18 mouse cellular contexts compared by ENCODE assay signal in genomic region chr11:61419253-61419652, GRCm38 (mm10). TPM values are rescaled to one million over a fixed set of nuclear protein-coding genes. Genes with fewer than 3 reads are reported as not detected.
A peak's percentile ranks its signal among the peaks of the same experiment; 100 is the strongest.
DNase-seq lines count a peak whose midpoint lies in the region; ATAC-seq and TF ChIP-seq lines count a peak whose summit lies in the region.
"Had no signal": no experiment of that assay in that cellular context is flagged by ENCODE, and none has a peak within 500 bp of the region (broad histone marks: within the 10 kb centered on the region; RNA-seq: fewer than 3 reads in every experiment).

No protein-coding gene starts in this region.

- no peaks in the 10 kb centered on the region for H3K36me3 ChIP-seq in intestine, postnatal 0 days (ENCODE audit: control insufficient read depth, insufficient read depth)
- H3K36me3 ChIP-seq in intestine, embryonic 15.5 days: no peaks in the 10 kb centered on the region
- H3K36me3 ChIP-seq in limb, embryonic 10.5 days: no peaks in the 10 kb centered on the region
- H3K36me3 ChIP-seq: embryonic facial prominence, embryonic 10.5 days; embryonic facial prominence, embryonic 12.5 days; forebrain, embryonic 15.5 days had no signal

- no peaks in the 10 kb centered on the region for H3K9me3 ChIP-seq in intestine, postnatal 0 days (ENCODE audit: control insufficient read depth)
- no peaks in the 10 kb centered on the region for H3K9me3 ChIP-seq in intestine, embryonic 15.5 days
- H3K9me3 ChIP-seq in limb, embryonic 10.5 days (replicated peaks): no peaks in the 10 kb centered on the region
- H3K9me3 ChIP-seq: embryonic facial prominence, embryonic 12.5 days; forebrain, embryonic 13.5 days; forebrain, embryonic 15.5 days had no signal

- no peak for ATAC-seq in intestine, postnatal 0 days
- ATAC-seq in intestine, embryonic 15.5 days: no peak
- ATAC-seq: forebrain, embryonic 13.5 days; forebrain, embryonic 15.5 days; forebrain, postnatal 0 days had no signal

- no peaks in the 10 kb centered on the region for H3K27me3 ChIP-seq in intestine, postnatal 0 days (replicated peaks; ENCODE audit: control insufficient read depth, insufficient read depth, low read length)
- H3K27me3 ChIP-seq in intestine, embryonic 15.5 days (replicated peaks): no peaks in the 10 kb centered on the region
- no peaks in the 10 kb centered on the region for H3K27me3 ChIP-seq in limb, embryonic 10.5 days (ENCODE audit: low read depth, poor library complexity, severe bottlenecking)
- H3K27me3 ChIP-seq: embryonic facial prominence, embryonic 12.5 days; forebrain, embryonic 13.5 days; forebrain, embryonic 15.5 days had no signal

- H3K27ac ChIP-seq in intestine, postnatal 0 days (ENCODE audit: low read depth, low read length): no peak overlapping the region
- H3K27ac ChIP-seq in intestine, embryonic 15.5 days: no peak overlapping the region
- peak overlapping the region; percentile 28 for H3K27ac ChIP-seq in limb, embryonic 10.5 days
- H3K27ac ChIP-seq: embryonic facial prominence, embryonic 12.5 days; forebrain, embryonic 13.5 days; forebrain, embryonic 15.5 days had no signal

- WGBS in intestine, postnatal 0 days: 89% methylated on average over 6 of the region's 6 CpGs
- 86% methylated on average over 6 of the region's 6 CpGs for WGBS in intestine, embryonic 15.5 days
- WGBS in limb, embryonic 10.5 days: 88% methylated on average over 6 of the region's 6 CpGs

- H3K9ac ChIP-seq in intestine, postnatal 0 days (ENCODE audit: low read depth, low read length): 0 out of 2 replicates have a peak overlapping the region, but pooled peaks have one; percentile 0
- no peak overlapping the region for H3K9ac ChIP-seq in intestine, embryonic 15.5 days
- H3K9ac ChIP-seq: embryonic facial prominence, embryonic 12.5 days; forebrain, embryonic 13.5 days; forebrain, embryonic 15.5 days; forebrain, postnatal 0 days had no signal

- DNase-seq in cerebellum, postnatal 10 days: peak; percentile 54 to 64
- DNase-seq in cerebellum, adult 11 months: no peak
- peak; percentile 57 for DNase-seq in brain, adult 2 months (ENCODE audit: low read depth, low spot score)
- DNase-seq in limb, embryonic 10.5 days (ENCODE audit: low spot score): no peak
- DNase-seq in heart, postnatal 36 days: no peak
- DNase-seq: adrenal gland, adult 2 months; adrenal gland, postnatal 10 days; adrenal gland, postnatal 25 days; cerebellum, adult 9-10 months; forebrain, postnatal 0 days had no signal

- H3K4me2 ChIP-seq in intestine, postnatal 0 days (replicated peaks; ENCODE audit: low read depth): no peak overlapping the region
- H3K4me2 ChIP-seq in intestine, embryonic 15.5 days (replicated peaks): no peak overlapping the region
- H3K4me2 ChIP-seq: embryonic facial prominence, embryonic 12.5 days; forebrain, embryonic 13.5 days; forebrain, embryonic 15.5 days had no signal

- H3K4me1 ChIP-seq in intestine, postnatal 0 days (replicated peaks; ENCODE audit: control insufficient read depth, insufficient read depth, low read length): no peaks in the 10 kb centered on the region
- peaks cover 3% of the 10 kb centered on the region; the same call in 1 of the 2 replicates for H3K4me1 ChIP-seq in intestine, embryonic 15.5 days (replicated peaks)
- 0 out of 2 replicates have a peak, but pooled peaks cover 2% of the 10 kb centered on the region for H3K4me1 ChIP-seq in limb, embryonic 10.5 days
- H3K4me1 ChIP-seq: embryonic facial prominence, embryonic 10.5 days; embryonic facial prominence, embryonic 12.5 days; forebrain, embryonic 13.5 days; forebrain, embryonic 15.5 days had no signal

- intact Hi-C loops in heart, postnatal 36 days (cut with DNase I): loop anchor here (5.0 kb wide), 1 partner anchor 158 kb away; the partner anchor contains the start of gene Epn2

- no peak overlapping the region for H3K4me3 ChIP-seq in intestine, postnatal 0 days (ENCODE audit: low read depth, low read length)
- H3K4me3 ChIP-seq in intestine, embryonic 15.5 days (replicated peaks): no peak overlapping the region
- H3K4me3 ChIP-seq in limb, embryonic 10.5 days: no peak overlapping the region
- H3K4me3 ChIP-seq: embryonic facial prominence, embryonic 10.5 days; embryonic facial prominence, embryonic 12.5 days; forebrain, embryonic 13.5 days; forebrain, embryonic 15.5 days had no signal

- TF ChIP-seq CTCF in intestine, postnatal 0 days (IDR thresholded peaks at IDR 0.05; ENCODE audit: low read depth): no peak

RNA-seq across cellular contexts. Expression of gene Rnf112, which starts 34.7 kb away (rescaled TPM):
- 0.56 and 0.69 TPM in 2 replicates for polyA plus RNA-seq in intestine, postnatal 0 days (2015; fragmentation: Nextera tagmentation; extraction: Ambion mirVana)
- 1.6 and 1.7 TPM in 2 replicates for polyA plus RNA-seq in intestine, embryonic 15.5 days (2015; fragmentation: Nextera tagmentation; extraction: Ambion mirVana)
- 0.10 and 0.23 TPM in 2 replicates for polyA plus RNA-seq in limb, embryonic 10.5 days (2016; fragmentation: Nextera tagmentation; extraction: Ambion mirVana)
- total RNA-seq in heart, postnatal 36 days (2021): not detected
- total RNA-seq: MEL had no signal
- polyA plus RNA-seq: C2C12 had no signal

RNA-seq across cellular contexts. Expression of gene Slc47a1, which starts 41.1 kb away (rescaled TPM):
- 8.0 and 9.8 TPM in 2 replicates for polyA plus RNA-seq in intestine, postnatal 0 days (2015; fragmentation: Nextera tagmentation; extraction: Ambion mirVana)
- polyA plus RNA-seq in intestine, embryonic 15.5 days (2015; fragmentation: Nextera tagmentation; extraction: Ambion mirVana): 4.8 and 5.9 TPM in 2 replicates
- 0.05 and 0.13 TPM in 2 replicates for polyA plus RNA-seq in limb, embryonic 10.5 days (2016; fragmentation: Nextera tagmentation; extraction: Ambion mirVana)
- total RNA-seq in heart, postnatal 36 days (2021): 10 to 100 TPM; 28.5 to 30.5 TPM
- polyA plus RNA-seq: forebrain, embryonic 13.5 days had no signal

Comparison
In these comparisons a context has a peak if more than half of its experiments do, and no peak if none do; other contexts are left out.
1. DNase-seq: peak in cerebellum, postnatal 10 days (2 of 2) and brain, adult 2 months (single experiment); none in cerebellum, adult 11 months (single experiment), limb, embryonic 10.5 days (single experiment) and heart, postnatal 36 days (0 of 2).